Mouse (Mus musculus) yolk sac, embryonic 10.5 days (tissue): Measurements from ENCODE around the gene Slc22a14.

ENCODE experiments used
- DNase-seq: peaks from one replicate; pipeline ENCODE4 v3.0.0-alpha.2; 2017; ENCODE audit warnings: low spot score

Gene Slc22a14

DNA sequence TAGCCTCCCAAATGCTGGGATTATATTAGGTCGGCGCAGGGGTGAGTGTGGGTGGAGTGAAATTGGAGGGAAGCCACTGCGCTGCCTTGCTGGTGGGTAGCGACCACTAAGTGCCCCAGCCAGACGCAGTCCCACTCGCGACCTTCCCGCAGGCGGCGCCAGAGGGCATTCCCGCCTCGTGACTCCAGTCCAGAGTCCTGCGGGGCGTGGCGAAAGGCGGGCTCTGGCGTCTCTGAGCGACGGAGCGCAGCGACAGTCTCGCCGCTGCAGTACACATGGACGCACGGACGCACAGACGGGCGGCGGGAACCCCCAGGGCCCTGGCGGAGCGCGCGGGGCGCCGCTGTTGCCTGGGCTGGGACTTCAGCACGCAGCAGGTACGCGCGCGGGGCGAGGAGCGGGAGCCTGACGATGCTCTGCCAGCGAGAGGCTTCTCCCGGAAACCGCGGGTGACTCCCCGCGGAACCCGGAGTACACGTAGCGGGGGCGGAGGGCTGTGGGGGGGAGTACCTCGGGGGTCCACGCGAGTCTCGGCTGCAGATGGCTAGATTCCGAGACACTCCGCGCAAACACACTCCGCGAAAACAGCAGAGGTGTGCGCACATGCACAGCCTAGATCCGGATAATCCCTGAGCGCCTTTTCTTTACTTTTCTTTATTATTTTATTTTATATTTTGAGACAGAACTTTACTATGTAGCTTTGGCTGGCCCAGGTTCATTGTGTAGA is 7.9 kb downstream of the Slc22a14 start, which contains the start of gene Xylb:
TSS of gene Xylb (plus strand) at position 51 of the 727 bp plus-strand sequence.
- DNase-seq = peak; percentile 89

DNA sequence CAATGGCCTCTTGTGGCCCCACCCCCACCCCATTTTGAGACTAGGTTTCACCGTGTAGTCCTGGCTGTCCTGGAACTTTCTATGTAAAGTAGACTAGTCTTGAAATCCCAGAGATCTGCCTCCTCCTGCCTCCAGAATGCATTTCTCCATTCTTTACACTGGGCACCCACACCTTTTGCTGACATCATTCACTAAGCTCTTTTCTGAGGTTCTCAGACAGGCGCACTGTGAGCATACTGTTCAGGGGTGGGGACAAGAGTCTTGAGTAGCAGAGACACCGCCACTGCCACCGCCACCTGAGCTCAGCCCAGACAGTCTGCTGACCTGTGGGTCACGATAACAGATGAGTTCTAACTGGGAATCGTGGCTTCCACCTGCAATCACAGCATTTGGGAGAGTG is 9.4 kb downstream of the Slc22a14 start:
- DNase-seq = peak; percentile 19

DNA sequence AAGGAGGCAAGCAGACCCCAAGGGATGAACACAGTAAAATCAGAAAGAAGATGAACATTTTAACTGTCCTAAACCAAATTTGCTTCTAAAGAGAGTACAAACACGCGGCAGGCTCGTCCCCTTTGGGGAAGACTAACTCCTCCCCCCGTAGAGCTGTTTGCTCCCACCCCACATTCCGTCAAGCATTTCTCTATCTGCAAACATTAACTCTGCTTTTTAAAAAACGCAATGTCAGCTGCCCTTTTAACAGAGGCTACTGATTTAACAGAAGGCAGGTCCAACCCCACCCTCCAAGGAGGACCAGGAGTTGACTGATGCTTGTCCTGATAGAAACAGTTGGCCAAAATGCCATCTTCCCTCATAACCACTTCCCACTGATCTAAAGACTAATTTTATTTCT is 11.4 kb downstream of the Slc22a14 start:
- DNase-seq = peak; percentile 68

DNA sequence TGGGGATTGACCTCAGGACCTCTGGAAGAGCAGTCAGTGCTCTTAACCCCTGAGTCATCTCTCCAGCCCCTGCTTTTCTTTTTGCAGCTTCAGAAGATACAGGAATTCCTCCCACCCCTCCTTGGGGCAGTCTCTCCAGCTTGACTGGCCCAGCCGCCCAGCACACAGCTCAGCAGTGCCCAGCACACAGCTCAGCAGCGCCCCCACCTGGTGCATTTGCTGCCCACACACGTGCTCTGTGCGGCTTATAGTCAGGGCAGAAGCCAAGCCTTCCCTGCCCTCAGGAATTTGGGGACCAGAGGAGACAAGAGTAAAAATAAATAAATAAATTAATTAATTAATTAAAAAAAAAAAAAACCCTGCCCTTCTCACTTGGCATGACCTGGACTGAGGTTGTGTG is 13.3 kb downstream of the Slc22a14 start:
- peak; percentile 81 for DNase-seq

DNA sequence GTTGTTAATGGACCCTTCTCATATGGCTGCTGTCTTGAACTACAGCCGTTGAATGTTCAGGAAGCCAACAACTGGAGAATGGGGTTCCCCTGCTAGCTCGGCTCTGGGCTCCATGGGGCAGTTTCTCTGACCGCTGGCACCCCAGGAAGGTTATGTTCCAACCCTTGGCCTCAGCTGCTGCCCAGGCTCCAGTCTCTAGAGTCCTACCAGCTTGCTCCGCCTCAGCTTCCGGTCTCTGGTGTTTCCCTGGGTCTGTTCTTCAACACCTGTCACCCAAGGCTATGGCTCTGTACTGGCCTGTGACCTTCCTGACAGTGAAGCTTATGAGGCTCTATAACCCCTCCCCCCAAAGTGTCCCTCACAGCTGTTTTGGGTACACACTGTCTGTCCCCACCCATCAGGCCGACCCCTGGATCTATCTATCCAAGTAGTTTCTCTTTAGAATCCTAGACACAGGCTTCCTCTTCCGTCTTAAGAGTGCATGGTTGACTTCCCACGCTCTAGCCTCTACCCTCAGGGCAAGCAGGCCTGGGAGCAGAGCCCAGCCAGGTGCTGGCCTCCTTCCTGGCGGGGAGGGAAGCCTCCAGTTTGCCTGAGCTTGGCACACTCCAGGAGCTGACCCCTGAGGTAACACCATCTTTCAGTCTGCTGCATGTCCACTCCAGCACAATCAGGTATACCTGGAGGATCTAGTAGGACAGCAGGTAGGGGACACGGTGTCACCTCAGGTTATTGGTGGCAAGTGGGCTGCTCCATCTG is 14.2 kb downstream of the Slc22a14 start:
- DNase-seq = no peak

DNA sequence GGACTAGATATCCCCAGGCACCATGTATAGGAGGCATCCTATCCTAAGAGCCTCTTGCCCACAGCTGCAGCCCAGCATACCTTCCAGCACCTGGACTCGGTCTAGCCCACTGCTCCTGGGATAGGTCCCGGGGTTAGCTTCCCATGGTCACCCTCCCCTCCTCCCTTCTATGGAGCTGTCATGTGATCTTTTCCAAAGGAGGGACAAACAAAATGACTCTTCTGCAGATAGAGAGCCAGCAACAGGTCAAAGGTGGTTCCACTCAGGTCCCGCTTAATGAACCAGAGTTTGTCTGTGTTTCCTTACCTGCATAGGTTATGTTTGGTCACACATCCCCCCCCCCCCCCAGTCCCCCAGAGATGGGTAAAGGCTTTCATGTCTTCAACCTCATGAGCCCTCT is 14.8 kb downstream of the Slc22a14 start:
- peak; percentile 76 for DNase-seq

DNA sequence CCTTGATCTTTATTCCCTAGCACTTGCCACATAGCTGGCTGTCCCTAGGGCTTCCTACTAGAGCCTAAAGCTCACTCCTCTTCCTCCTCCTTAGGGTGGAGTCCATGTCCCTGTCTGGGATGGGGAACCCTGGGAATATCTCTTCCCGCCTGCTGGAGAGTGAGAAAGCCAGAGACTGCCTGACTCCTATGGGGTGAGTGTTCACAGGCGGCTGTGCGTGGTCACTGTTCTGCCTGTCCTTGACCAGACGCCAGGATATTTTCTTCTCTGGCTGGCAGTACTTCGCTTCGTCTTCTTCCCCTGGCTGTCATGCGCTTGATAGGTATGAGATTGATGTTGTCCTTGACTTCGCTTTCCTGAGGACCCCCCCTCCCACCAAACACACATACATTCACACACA is 19.0 kb downstream of the Slc22a14 start:
- no peak for DNase-seq

DNA sequence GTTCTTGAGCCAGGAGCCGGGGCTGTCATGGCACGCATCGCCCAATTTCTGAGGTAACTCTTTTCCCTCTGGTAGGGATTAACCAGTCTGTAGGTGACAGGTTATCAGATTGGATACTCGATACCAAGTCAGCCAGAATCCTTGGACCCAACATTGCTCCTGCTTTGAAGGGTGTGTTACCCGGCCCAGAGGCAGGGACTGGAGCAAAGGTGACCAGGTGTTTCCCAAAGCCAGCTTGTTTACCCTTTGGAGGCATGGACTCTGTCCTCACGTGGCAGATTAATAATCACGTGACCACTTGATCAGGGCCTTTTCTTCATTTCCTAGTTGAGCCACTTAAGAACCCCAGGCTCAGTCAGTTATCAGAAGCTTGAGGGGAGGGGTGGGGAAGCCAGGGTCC is 22.6 kb downstream of the Slc22a14 start:
- peak; percentile 70 for DNase-seq

DNA sequence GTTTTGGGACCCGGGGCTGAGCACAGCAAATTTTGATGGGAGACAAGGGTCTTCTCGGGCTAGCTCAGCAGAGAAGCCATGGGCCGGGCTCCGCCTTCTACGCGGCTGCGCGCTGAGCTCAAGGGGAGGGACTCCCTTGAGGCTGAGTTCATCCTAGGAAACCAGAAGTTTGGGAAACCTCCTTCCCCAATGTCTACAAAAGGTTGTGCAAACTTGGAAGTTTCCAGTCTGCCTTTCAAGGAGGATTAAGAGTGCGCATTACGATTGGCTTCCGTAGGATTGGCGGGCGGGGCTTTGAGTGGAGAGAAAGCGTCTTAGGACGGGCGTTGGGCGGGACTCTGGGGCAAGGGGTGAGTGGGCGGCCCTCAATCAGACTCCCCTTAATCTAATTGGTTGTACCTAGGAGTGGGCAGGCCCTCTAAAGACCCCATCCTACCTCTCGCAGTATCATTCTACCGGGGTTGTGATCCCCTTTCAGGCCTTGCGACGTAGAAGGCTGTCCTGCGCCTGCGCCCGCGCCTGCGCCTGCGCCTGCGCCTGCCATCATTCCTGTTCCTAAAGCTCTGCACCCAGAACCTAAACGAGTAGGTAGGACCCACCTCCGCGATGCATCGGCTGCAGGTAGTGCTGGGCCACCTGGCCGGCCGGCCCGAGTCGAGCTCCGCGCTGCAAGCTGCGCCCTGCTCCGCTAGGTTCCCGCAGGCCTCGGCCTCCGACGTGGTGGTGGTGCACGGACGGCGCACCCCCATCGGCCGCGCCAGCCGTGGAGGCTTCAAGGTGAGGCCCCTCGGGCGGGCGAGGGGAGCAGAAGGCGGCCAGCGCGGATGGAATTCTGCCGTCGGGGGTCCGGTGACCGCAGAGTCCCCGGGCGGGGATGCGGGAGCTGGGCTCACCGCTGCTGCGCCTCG is 24.2 kb downstream of the Slc22a14 start, which contains the start of gene Myd88:
TSS of gene Myd88 (minus strand) at position 503 of the 908 bp plus-strand sequence.
- peak; percentile 99 for DNase-seq

DNA sequence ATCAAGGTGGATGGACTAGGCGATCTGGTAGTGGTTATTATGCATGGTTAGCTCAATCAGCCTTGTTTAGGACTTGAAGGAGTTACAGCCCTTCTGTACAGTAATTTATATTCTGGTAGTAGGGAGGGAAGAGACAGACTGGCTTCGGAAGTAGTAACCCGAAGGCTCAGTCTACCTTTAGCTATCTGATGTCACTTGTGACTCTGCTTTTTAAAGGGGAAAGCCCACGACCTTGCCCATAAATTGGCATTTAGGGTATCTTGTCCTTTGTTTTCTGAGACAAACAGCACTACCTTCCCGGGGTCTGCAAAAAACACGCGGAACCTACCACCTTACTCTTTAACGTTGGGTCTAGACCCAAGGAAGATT is 25.2 kb downstream of the Slc22a14 start:
- DNase-seq = no peak

DNA sequence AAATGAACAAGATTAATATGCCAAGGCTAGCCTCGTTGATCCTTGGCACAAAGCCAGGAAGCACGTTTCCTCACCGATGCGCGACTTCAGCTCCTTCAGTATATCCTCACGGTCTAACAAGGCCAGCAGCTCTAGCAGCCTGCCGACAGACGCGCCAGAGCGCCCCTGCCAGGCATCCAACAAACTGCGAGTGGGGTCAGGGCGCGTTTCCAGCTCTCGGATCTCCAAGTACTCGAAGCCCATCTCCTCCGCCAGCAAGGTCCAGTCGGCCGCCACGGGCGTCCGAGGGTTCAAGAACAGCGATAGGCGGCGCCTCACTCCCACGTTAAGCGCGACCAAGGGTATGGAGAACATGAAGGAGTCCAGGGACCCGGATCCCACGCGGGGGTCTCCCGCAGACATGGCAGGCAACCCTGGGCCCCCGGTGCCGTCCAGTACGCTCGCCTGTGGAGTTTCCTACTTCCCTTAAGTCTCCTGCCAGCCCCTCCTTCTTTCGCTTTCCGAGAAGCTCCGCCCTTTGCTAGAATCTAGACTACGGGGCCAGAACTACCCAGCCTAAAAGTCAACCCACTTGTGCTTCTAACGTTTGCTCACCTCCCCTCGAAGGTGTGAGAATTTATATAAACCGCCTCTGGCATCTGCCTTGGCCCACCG is 25.7 kb downstream of the Slc22a14 start, which contains the start of gene Acaa1a:
TSS of gene Acaa1a (plus strand) at position 119 of the 654 bp plus-strand sequence.
- peak; percentile 77 for DNase-seq

DNA sequence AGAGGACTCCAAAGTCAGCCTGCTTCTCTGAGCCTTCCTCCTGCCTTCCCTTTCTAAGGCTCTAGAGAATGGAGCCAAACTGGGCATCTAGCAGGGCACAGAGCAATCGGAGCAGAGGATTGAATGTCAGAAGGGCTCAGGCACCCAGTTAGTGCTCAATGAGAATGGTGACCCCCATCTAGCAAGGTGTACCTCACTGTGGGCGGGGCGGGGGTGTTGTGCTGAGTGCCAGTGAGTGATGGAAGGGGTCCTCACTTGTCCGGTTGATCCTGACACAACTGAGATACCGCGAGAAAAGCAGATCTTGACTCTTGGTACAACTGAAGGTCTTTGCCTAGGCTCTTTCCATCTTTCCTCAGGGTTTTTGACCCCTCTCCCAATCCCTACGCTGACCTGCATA is 26.2 kb downstream of the Slc22a14 start:
- DNase-seq = no peak

DNA sequence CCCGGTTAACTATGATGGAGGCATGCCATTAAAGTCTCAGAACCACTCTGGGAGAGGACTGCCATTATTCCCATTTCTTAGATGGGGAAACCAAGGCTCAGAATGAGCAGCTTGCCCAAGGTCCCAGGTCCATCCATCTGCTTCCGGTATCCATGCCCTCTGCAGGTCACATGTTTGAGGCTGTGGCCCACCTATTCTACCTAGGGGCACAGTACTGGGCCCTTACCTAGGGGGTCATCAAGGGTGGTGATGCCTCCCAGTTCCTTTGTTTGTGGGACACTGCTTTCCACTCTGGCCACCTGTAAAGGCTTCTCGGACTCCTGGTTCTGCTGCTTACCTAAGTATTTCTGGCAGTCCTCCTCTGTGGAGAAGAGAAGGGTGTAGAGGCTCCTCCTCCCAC is 27.0 kb downstream of the Slc22a14 start:
- no peak for DNase-seq

DNA sequence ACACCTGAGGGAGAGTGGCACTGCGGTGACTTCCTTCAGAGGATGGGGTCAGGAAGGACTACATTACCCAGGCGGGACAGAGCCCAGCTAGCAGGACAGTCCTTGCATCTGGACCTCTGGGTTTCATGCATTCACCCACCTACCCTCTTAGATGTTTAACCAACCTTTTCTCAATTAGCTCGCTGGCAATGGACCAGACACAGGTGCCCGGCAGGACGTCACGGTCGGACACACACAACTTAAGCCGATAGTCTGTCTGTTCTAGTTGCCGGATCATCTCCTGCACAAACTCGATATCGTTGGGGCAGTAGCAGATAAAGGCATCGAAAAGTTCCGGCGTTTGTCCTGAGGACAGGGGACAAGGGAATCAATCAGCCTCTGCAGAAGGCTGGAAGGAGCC is 27.5 kb downstream of the Slc22a14 start:
- DNase-seq = no peak

DNA sequence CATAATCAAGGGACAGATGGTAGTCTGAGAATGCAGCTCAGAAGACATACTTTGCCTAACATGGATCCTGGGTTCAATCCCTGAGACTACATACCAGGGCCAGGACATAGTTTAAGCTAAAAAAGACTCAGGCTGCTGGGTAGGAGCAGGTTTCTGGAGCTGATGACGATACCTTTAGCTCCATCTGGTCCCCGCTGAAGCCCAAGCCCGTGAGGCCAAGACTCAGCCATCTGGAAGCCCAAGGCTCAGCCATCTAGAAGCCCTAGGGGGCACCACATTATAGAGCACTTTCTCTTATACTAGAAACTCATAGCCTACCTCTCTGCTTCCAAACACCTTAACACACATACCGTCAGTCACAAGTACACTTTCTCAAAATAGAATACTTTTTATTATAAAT is 29.8 kb downstream of the Slc22a14 start:
- DNase-seq = no peak

DNA sequence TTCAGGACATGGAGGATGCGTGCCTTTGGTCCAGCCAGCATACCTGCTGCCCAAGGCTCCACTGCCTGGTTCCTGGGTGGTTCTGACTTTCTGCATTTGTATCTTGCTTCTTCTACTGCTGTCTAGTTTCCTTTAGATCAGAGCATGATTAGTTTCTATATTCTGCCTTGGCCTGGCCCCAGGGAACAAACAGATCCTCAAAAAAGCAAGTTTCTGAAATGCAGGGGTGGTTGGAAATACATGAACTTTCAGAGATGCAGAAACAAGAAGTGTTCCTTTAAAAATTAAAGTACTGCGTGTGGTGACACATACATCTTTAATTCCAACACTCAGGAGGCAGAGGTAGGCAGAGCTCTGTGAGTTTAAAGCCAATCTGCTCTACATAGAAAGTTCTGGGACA is 30.5 kb downstream of the Slc22a14 start:
- no peak for DNase-seq

DNA sequence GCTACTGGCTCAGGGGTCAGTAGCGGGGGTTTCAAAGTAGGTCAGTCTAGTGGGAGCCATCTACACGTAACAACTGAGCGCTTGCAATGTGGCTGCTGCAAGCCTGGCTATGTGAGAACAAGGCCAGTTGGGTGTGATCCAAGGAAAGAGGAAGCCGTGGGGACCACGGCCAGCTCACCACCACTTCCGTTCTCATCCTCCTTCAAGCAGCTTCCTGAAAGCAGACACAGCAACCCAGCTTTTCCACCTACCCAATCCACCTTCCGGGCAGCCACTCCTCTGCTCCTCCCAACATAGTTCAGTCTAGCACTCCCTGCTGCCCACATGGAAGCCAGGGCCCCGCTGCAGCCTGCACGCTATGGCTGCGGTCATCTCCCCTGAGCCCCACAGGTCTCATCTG is 31.0 kb downstream of the Slc22a14 start:
- DNase-seq = no peak

DNA sequence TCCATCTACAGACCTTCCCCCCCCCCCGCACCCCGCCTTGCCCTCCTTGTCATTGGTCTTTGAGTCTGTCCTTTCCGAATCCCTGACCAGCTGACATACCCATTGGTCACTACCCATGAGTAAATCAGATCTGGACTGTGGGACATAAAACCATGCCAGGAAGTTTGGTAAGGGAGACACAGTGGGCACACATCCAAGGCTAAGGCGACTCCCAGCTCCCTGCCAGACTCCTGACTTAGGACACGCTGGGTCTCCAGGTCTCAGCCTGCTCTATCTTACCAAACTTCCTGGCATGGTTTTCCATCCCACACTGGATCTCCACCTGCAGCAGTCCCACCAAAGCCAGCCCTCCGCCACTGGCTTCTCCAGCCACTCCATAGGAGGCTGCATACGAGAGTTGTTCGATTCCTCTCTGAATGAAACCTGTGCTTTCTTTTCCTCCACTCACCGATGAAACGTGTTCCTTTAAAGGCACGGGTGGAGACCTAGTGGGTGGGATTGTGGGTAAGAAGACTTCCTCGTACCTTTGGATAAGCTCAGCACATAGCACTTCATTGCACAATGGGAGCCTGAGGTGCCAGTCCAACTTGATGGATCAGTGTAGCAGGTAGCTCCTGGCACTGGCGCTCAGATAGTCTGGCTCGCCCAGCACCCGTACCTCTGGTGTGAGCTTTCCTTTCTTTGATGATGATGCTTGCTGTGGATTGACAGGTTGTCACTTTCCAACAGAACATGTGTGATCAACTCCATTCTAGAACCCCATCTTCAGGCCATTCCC is 35.0 kb downstream of the Slc22a14 start:
- no peak for DNase-seq

DNA sequence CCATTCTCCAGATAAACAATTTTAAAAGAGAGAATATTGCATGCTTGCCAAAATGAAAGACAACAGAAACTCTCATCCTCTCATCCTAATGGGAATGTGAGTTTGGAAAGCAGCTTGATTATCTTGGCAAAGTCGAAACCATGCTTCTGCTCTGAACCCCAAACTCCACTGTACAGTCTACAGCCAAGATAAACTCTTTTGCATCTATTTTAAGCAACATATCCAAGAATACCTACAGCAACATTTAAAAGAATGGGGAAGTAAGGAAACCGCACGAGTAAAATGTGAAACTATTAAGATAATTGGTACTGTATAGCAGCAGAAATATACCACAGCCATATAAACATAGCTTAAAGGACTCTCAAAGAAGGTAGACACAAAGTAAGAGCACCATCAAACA is 36.9 kb downstream of the Slc22a14 start:
- DNase-seq = no peak

DNA sequence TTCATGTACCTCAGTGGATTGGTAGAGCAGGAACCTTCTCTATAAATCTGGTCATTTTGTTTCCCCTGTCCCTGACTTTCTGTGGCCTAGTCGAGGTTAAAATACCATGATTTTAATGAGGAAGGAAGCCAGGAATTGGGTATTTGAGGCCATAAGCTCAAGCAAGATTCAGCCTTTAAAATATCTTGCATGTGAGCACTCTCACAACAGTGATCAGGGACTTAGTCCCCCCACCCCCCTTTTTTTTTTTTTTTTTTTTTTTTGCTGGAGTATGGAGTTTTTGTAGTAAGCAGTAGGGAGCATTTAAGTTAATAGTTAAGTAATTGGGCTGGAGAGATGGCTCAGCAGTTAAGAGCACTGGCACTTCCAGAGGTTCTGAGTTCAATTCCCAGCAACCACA is 41.2 kb downstream of the Slc22a14 start:
- DNase-seq = no peak

DNA sequence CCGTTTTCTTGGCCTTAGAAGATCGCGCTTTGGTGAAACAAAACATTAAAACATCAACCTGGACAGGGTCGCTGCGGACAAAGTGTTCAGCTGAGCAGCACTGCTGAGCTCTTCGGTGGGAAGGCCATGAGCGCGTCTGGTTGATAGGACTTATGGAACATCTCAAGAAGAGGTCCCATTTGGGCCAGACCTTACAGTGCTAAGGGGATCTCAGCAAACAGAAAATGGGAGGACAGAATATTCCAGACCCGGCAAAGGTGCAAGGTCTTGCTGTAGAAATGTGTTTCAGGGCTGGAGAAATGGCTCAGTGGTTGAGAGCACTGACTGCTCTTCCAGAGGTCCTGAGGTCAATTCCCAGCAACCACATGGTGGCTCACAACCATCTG is 42.1 kb downstream of the Slc22a14 start:
- DNase-seq = no peak
